Mouse (Mus musculus): Measurements from ENCODE around the gene AC141477.1. TPM values are rescaled to one million over a fixed set of nuclear protein-coding genes. Genes with fewer than 3 reads are reported as not detected.

AC141477.1 gene
- polyA plus RNA-seq, 1 experiment from 2014 or later = not detected

DNA sequence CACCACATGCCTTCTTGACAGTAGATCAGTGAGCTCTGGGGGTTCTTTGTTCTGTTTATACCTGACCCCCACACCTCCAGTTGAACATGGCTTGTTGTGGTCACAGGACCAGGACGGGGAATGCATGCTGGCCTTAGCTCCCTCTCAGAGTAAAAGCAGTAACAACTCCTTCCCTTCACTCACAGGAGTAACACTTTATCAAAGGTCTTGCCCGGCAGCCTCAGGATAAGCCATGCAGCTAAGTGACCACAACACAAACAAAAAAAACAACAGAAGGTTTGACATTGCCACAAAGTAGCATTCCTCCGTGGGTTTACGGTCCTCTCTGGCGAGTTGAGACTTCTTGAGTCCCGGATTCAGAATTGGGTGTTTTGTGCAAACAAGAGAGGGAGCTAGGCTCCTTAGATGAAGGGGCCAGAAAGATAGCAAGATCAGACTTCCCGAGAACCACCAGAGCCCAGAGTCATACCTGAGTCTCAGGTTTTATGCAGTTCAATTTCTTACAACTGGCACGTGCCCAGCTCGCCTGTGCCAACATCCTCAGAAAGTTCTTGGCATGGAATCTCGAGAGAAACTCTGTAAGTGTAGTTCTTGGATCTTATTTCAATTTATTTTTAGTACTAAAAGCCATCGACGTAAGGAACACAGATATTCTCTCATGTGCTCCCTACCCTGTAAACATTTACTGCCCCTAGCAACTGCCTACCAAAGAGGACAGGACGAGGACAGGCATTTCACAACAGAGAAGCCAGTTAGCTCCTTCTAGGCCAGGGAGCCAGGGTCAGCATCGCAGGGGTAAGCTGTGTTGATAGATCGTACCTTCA is 7.4 kb upstream of the AC141477.1 start:
- H3K27me3 ChIP-seq (ENCODE audit: insufficient read depth, low read length) = no peaks in the 10 kb centered on the region
- H3K9ac ChIP-seq (replicated peaks) = no peak overlapping the region
- DNase-seq = no peak
- H3K36me3 ChIP-seq (replicated peaks; ENCODE audit: insufficient read depth, low read length) = no peaks in the 10 kb centered on the region
- ATAC-seq = no peak
- H3K4me1 ChIP-seq (ENCODE audit: insufficient read depth) = peaks cover 17% of the 10 kb centered on the region
- TF ChIP-seq CTCF (IDR thresholded peaks at IDR 0.05; ENCODE audit: low read depth) = no peak
- TF ChIP-seq EP300 (IDR thresholded peaks at IDR 0.05; ENCODE audit: low read depth) = no peak
- no peaks in the 10 kb centered on the region for H3K9me3 ChIP-seq (ENCODE audit: low read length)
- no peak overlapping the region for H3K27ac ChIP-seq (ENCODE audit: low read depth)
- no peak overlapping the region for H3K4me2 ChIP-seq (ENCODE audit: low read depth, low read length)
- no peak overlapping the region for H3K4me3 ChIP-seq (ENCODE audit: low read depth, low read length)
- WGBS (ENCODE audit: insufficient replicate concordance) = 75% methylated on average over 15 of the region's 15 CpGs

DNA sequence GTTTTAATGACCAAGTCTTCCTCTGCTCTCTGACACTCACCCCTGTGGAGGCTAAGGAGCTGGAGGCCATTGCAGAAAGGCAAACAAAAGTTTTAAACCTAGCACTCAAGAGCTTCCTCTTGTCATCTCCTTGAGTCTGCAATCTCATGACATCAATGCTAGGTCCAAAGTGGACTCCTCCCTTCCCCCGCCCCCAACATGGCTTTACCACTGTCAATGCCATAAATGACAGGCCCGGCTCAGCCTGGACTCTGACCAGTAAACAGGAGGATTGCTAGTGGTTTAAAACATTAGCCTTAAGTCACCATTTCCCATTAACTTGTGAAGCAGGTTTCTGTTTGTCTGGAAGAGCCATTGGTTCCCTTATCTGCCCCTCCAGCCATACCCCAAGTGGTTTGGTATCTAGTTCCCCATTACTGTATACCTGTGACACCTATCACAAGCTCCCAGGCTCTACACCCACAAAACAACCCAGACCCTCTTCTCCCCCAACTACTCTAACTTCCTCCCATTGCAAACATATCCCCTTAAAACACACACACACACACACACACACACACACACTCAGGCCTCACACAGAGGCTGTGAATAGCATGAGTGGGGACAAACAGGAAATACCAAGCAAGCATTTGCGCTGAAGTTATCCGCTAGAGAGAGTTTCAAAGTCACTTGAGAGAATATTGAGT is 5.9 kb upstream of the AC141477.1 start:
- Histone ChIP-seq H3K36me3 (replicated peaks; ENCODE audit: insufficient read depth, low read length) (no peaks in the 10 kb centered on the region), H3K27ac (ENCODE audit: low read depth) (0 out of 2 replicates have a peak overlapping the region, but pooled peaks have one; percentile 9), H3K27me3 (ENCODE audit: insufficient read depth, low read length) (no peaks in the 10 kb centered on the region), H3K4me1 (ENCODE audit: insufficient read depth) (peaks cover 25% of the 10 kb centered on the region), H3K9ac (replicated peaks) (no peak overlapping the region), H3K4me3 (ENCODE audit: low read depth, low read length) (no peak overlapping the region), H3K9me3 (ENCODE audit: low read length) (no peaks in the 10 kb centered on the region), H3K4me2 (ENCODE audit: low read depth, low read length) (no peak overlapping the region)
- WGBS (ENCODE audit: insufficient replicate concordance) = 38% methylated on average over 4 of the region's 4 CpGs
- DNase-seq = peak; percentile 47
- TF ChIP-seq CTCF (IDR thresholded peaks at IDR 0.05; ENCODE audit: low read depth) = no peak
- TF ChIP-seq EP300 (IDR thresholded peaks at IDR 0.05; ENCODE audit: low read depth) = peak; percentile 58; the same call in 1 of the 2 replicates
- ATAC-seq = no peak

DNA sequence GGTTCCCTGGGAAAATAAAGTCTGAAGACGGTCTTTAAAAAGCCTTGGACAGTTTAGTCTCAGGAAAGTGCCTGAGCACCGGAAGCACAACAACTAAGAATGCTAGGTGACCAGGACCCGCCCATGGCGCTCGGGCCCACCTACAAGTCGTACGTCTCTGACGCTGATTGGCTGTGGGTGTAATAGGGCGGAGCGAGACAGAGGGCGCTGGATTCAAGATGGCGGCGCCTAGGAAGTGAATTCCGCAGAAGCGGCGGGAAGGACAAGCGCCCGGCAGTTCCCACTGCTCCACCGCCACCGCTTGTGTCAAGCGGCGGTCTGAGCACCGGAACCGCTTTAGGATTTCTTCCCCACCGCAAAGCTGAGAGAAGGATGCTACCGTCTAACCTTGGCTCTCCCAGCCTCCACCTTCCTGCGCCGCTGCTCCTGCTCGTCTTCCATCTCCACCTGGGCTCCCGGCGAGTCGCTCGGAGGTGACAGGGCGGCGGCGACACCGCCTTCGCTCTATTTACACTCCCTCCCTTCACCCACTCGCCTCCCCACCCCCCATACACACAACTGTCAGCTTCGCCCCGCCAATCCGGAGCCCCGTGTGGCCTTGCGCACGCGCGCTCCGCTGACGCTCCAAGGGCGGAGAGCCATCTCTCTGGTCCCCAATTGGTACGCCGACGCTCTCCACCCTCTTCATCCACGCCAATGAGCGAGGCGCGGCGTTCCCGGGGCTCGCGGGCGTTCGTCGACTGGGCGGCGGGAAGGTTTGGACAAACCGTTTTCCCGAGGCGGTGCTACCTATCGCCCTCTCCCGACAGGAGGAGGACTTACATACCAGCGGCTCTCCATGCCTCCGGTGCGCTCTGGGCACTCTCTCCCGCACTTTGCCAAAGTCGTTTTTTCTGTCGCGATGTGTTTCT is 2.2 kb upstream of the AC141477.1 start, which contains the start of gene Pcnt:
Gene Pcnt (minus strand): TSS at position 609 of the 911 bp plus-strand sequence.
- under 1% methylated on average over 78 of the region's 78 CpGs for WGBS (ENCODE audit: insufficient replicate concordance)
- H3K4me1 ChIP-seq (ENCODE audit: insufficient read depth) = peaks cover 26% of the 10 kb centered on the region

DNA sequence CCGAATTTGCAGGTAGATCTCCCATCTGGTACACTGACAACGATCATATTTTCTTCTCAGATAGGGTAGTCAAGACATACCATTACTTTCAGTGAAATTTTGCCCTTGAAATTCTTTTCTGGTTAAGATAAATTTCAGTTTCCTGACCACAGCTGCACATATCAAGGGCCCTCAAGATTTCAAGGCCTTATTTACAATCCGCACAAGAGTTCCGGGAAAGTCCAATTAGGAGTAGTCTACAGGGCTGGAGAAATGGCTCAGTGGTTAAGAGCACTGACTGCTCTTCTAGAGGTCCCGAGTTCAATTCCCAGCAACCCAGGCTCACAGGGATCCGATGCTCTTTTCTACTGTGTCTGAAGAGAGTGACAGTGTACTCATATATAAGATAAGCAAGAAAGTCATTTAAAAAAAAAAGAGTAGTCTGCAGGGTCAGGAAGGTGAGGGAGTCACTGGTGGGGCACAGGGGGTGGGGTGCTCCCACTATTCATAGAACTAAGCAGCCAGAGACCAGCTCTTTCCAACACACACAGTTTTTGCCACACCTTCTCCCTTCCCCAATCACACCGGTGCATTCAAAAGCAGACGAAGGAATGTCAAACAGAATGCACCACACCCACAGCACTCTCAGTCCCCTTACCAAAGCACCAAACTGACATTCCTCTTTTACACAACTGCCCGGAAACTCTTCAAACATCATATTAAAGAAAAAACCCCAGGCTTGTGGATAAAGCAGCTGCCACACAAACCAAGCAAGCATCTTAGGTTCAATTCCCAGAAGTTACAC is 945 bp downstream of the AC141477.1 start:
- WGBS (ENCODE audit: insufficient replicate concordance) = 84% methylated on average over 9 of the region's 9 CpGs
- no peak overlapping the region for H3K27ac ChIP-seq (ENCODE audit: low read depth)
- DNase-seq = no peak
- peaks cover 48% of the 10 kb centered on the region for H3K36me3 ChIP-seq (replicated peaks; ENCODE audit: insufficient read depth, low read length)
- no peaks in the 10 kb centered on the region for H3K9me3 ChIP-seq (ENCODE audit: low read length)
- H3K4me3 ChIP-seq (ENCODE audit: low read depth, low read length) = no peak overlapping the region
- H3K4me2 ChIP-seq (ENCODE audit: low read depth, low read length) = no peak overlapping the region
- H3K27me3 ChIP-seq (ENCODE audit: insufficient read depth, low read length) = no peaks in the 10 kb centered on the region
- H3K9ac ChIP-seq (replicated peaks) = no peak overlapping the region
- H3K4me1 ChIP-seq (ENCODE audit: insufficient read depth) = peaks cover 16% of the 10 kb centered on the region
- no peak for ATAC-seq
- TF ChIP-seq EP300 (IDR thresholded peaks at IDR 0.05; ENCODE audit: low read depth) (no peak), CTCF (IDR thresholded peaks at IDR 0.05; ENCODE audit: low read depth) (no peak)

More for the DNA sequence above, 2.2 kb upstream of the AC141477.1 start, which contains the start of gene Pcnt:
- Histone ChIP-seq H3K27me3 (ENCODE audit: insufficient read depth, low read length) (no peaks in the 10 kb centered on the region), H3K9ac (replicated peaks) (peak within 1 kb of the TSS; percentile 83), H3K36me3 (replicated peaks; ENCODE audit: insufficient read depth, low read length) (peaks cover 22% of the 10 kb centered on the region), H3K4me2 (ENCODE audit: low read depth, low read length) (peak within 1 kb of the TSS; percentile 84), H3K4me3 (ENCODE audit: low read depth, low read length) (peak within 1 kb of the TSS; percentile 87), H3K9me3 (ENCODE audit: low read length) (no peaks in the 10 kb centered on the region), H3K27ac (ENCODE audit: low read depth) (peak within 1 kb of the TSS; percentile 99)
- TF ChIP-seq EP300 (IDR thresholded peaks at IDR 0.05; ENCODE audit: low read depth) (peak; percentile 59; the same call in 1 of the 2 replicates), CTCF (IDR thresholded peaks at IDR 0.05; ENCODE audit: low read depth) (peak; percentile 88)
- DNase-seq (peak; percentile 97), ATAC-seq (peak; percentile 98)

DNA sequence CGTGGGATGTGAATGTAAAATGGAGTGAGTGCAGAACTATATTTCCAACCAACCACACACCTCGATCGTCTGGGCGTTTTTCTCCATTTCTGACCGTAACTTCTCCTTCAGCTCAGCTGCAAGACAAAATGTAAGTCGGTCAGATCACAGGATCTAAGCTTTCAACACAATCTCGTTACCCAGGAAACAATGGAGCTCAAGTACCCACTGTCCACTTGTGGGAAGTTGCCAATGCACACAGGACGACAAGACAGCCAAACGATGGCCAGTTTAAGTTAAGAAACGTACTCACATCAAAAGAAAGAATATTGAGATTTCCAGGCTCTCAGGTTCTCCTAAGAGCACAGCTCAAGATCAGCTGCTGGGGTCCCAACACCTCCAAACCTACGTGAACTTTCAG is 6.3 kb downstream of the AC141477.1 start:
- H3K27me3 ChIP-seq (ENCODE audit: insufficient read depth, low read length) = no peaks in the 10 kb centered on the region
- 90% methylated on average over 11 of the region's 11 CpGs for WGBS (ENCODE audit: insufficient replicate concordance)
- TF ChIP-seq EP300 (IDR thresholded peaks at IDR 0.05; ENCODE audit: low read depth) (no peak), CTCF (IDR thresholded peaks at IDR 0.05; ENCODE audit: low read depth) (no peak)
- H3K9ac ChIP-seq (replicated peaks) = no peak overlapping the region
- H3K9me3 ChIP-seq (ENCODE audit: low read length) = no peaks in the 10 kb centered on the region
- ATAC-seq (no peak), DNase-seq (no peak)
- H3K4me2 ChIP-seq (ENCODE audit: low read depth, low read length) = no peak overlapping the region
- no peaks in the 10 kb centered on the region for H3K4me1 ChIP-seq (ENCODE audit: insufficient read depth)
- H3K27ac ChIP-seq (ENCODE audit: low read depth) = no peak overlapping the region
- peaks cover 82% of the 10 kb centered on the region for H3K36me3 ChIP-seq (replicated peaks; ENCODE audit: insufficient read depth, low read length)
- H3K4me3 ChIP-seq (ENCODE audit: low read depth, low read length) = no peak overlapping the region

Data from liver, postnatal 0 days (tissue).